Comparison of ENCODE assay signal across 7 mouse cellular contexts in genomic region chr13:43182465-43183201, GRCm38 (mm10). TPM values are rescaled to one million over a fixed set of nuclear protein-coding genes. Genes with fewer than 3 reads are reported as not detected.
DNase-seq lines count a peak whose midpoint lies in the region; ATAC-seq and TF ChIP-seq lines count a peak whose summit lies in the region.

No protein-coding gene starts in this region.

- no peak overlapping the region for H3K9ac ChIP-seq in heart, adult 2 months (ENCODE audit: low read depth, low read length)
- H3K9ac ChIP-seq in limb, embryonic 14.5 days (ENCODE audit: low read depth, low read length, severe bottlenecking): 0 out of 2 replicates have a peak overlapping the region, but pooled peaks have one; percentile 8
- no peak overlapping the region; the same call in 1 of the 2 replicates for H3K9ac ChIP-seq in midbrain, postnatal 0 days (replicated peaks; ENCODE audit: low read length, poor library complexity, severe bottlenecking)

- peak; percentile 92 for TF ChIP-seq EP300 in heart, adult 2 months (IDR thresholded peaks at IDR 0.05; ENCODE audit: insufficient read depth, low read depth, low read length)

- DNase-seq in adrenal gland, postnatal 10 days: peak; percentile 91
- DNase-seq in embryo, embryonic 11.5 days (ENCODE audit: low read depth, low spot score): peak; percentile 84
- peak; percentile 71 to 85 for DNase-seq in heart, adult 2 months
- peak; percentile 47 to 72 for DNase-seq in kidney, adult 8-10 months
- peak; percentile 86 for DNase-seq in limb, embryonic 14.5 days (ENCODE audit: low spot score)
- DNase-seq in midbrain, postnatal 0 days (ENCODE audit: low spot score): peak; percentile 91
- peak; percentile 57 to 80 for DNase-seq in spleen, postnatal 14 days (ENCODE audit: low spot score in 2 of 2)

- peak overlapping the region; percentile 23 for H3K4me3 ChIP-seq in heart, adult 2 months
- peak overlapping the region; percentile 25 for H3K4me3 ChIP-seq in limb, embryonic 14.5 days (replicated peaks; ENCODE audit: low read length)
- H3K4me3 ChIP-seq in midbrain, postnatal 0 days (ENCODE audit: low read depth, low read length): peak overlapping the region; percentile 25

- ATAC-seq in limb, embryonic 14.5 days (ENCODE audit: low FRiP score, low read depth): peak; percentile 72; the same call in 1 of the 2 replicates
- ATAC-seq in midbrain, postnatal 0 days (ENCODE audit: low FRiP score): peak; percentile 64

- H3K4me2 ChIP-seq in limb, embryonic 14.5 days (replicated peaks; ENCODE audit: low read depth, low read length, severe bottlenecking): peak overlapping the region; percentile 44
- peak overlapping the region; percentile 56 for H3K4me2 ChIP-seq in midbrain, postnatal 0 days (ENCODE audit: low read depth, low read length, poor library complexity, severe bottlenecking)

- H3K27ac ChIP-seq in heart, adult 2 months: no peak overlapping the region
- H3K27ac ChIP-seq in limb, embryonic 14.5 days (replicated peaks; ENCODE audit: low read depth, low read length): peak overlapping the region; percentile 52; the same call in 1 of the 2 replicates
- peak overlapping the region; percentile 13; the same call in 1 of the 2 replicates for H3K27ac ChIP-seq in midbrain, postnatal 0 days (ENCODE audit: low read depth, low read length)

- intact Hi-C loops in heart, adult 2 months (cut with DNase I): loop anchor here (1.0 to 5.0 kb wide), 5 partner anchors 120 to 560 kb away; partner anchors contain the start of genes Gfod1 and Nol7

- 13% methylated on average over 14 of the region's 14 CpGs for whole genome bisulfite sequencing in heart, adult 2 months
- 5% methylated on average over 14 of the region's 14 CpGs for WGBS in limb, embryonic 14.5 days
- 10% methylated on average over 14 of the region's 14 CpGs for WGBS in midbrain, postnatal 0 days

- H3K79me2 ChIP-seq in heart, adult 2 months (replicated peaks; ENCODE audit: control insufficient read depth, insufficient read depth, low read length): no peaks in the 10 kb centered on the region

- peak; percentile 98; the same call in 1 of the 2 replicates for TF ChIP-seq CTCF in heart, adult 2 months (IDR thresholded peaks at IDR 0.05)
- TF ChIP-seq CTCF in midbrain, postnatal 0 days (IDR thresholded peaks at IDR 0.05): peak; percentile 93

- no peaks in the 10 kb centered on the region for H3K36me3 ChIP-seq in heart, adult 2 months (ENCODE audit: control insufficient read depth, insufficient read depth, low read length)
- no peaks in the 10 kb centered on the region for H3K36me3 ChIP-seq in limb, embryonic 14.5 days (ENCODE audit: control insufficient read depth, insufficient read depth, low read length)
- no peaks in the 10 kb centered on the region for H3K36me3 ChIP-seq in midbrain, postnatal 0 days (ENCODE audit: insufficient read depth, low read length)

- H3K27me3 ChIP-seq in heart, adult 2 months (ENCODE audit: control insufficient read depth, insufficient read depth, low read length): no peaks in the 10 kb centered on the region
- no peaks in the 10 kb centered on the region for H3K27me3 ChIP-seq in limb, embryonic 14.5 days (ENCODE audit: control insufficient read depth, insufficient read depth, low read length)
- H3K27me3 ChIP-seq in midbrain, postnatal 0 days (ENCODE audit: insufficient read depth, low read length): no peaks in the 10 kb centered on the region

- peaks cover 2% of the 10 kb centered on the region for H3K4me1 ChIP-seq in heart, adult 2 months (ENCODE audit: control insufficient read depth, insufficient read depth, low read length)
- 0 out of 2 replicates have a peak, but pooled peaks cover 6% of the 10 kb centered on the region for H3K4me1 ChIP-seq in limb, embryonic 14.5 days (ENCODE audit: control insufficient read depth, insufficient read depth, low read length)
- H3K4me1 ChIP-seq in midbrain, postnatal 0 days (ENCODE audit: insufficient read depth, low read length): no peaks in the 10 kb centered on the region

- TF ChIP-seq POLR2A in heart, adult 2 months (IDR thresholded peaks at IDR 0.05; ENCODE audit: insufficient read depth, low read depth, low read length): no peak
- TF ChIP-seq POLR2A in limb, embryonic 14.5 days (IDR thresholded peaks at IDR 0.05; ENCODE audit: borderline replicate concordance, extremely low read depth, insufficient read depth, insufficient read length): no peak

- H3K9me3 ChIP-seq in limb, embryonic 14.5 days (ENCODE audit: control insufficient read depth, low read length): no peaks in the 10 kb centered on the region
- no peaks in the 10 kb centered on the region for H3K9me3 ChIP-seq in midbrain, postnatal 0 days (ENCODE audit: low read length)

RNA-seq across cellular contexts. Expression of gene Tbc1d7, which starts 11.3 kb away (rescaled TPM):
- total RNA-seq in adrenal gland, postnatal 10 days (2021): 10 to 100 TPM; 24.4 to 26.7 TPM
- 10 to 100 TPM; 28.5 to 28.8 TPM for total RNA-seq in heart, adult 2 months (2021)
- 33.4 and 34.1 TPM in 2 replicates for polyA plus RNA-seq in heart, adult 2 months (2012; rRNA removed)
- 28.6 and 31.6 TPM in 2 replicates for polyA plus RNA-seq in limb, embryonic 14.5 days (2012; rRNA removed)
- polyA plus RNA-seq in limb, embryonic 14.5 days (2014; fragmentation: Nextera tagmentation; extraction: Ambion mirVana): 52.4 and 57.0 TPM in 2 replicates
- total RNA-seq in midbrain, postnatal 0 days (2014; rRNA removed): 30.8 and 48.9 TPM in 2 replicates
- polyA plus RNA-seq in midbrain, postnatal 0 days (2015; fragmentation: Nextera tagmentation; extraction: Ambion mirVana): 85.9 and 94.3 TPM in 2 replicates
